Mouse (Mus musculus): ENCODE data around the gene Ankle1. TPM values are rescaled to one million over a fixed set of nuclear protein-coding genes. Genes with fewer than 3 reads are reported as not detected.

The Ankle1 gene
- polyA plus RNA-seq, 1 experiment from 2014 or later = 28.8 TPM

Other genes starting within 250 kb of the Ankle1 start
- 28.1 and 29.1 TPM in 2 replicates for gene Myo9b, start 133.3 kb upstream of the Ankle1 start, polyA plus RNA-seq (2016; fragmentation: Nextera tagmentation; extraction: Ambion mirVana)
- 131 and 132 TPM in 2 replicates for gene Haus8, start 133.1 kb upstream of the Ankle1 start, polyA plus RNA-seq (2016; fragmentation: Nextera tagmentation; extraction: Ambion mirVana)
- gene Use1, start 39.2 kb upstream of the Ankle1 start, polyA plus RNA-seq (2016; fragmentation: Nextera tagmentation; extraction: Ambion mirVana) = 68.6 and 69.9 TPM in 2 replicates
- 5.5 and 5.7 TPM in 2 replicates for gene Ocel1, start 34.7 kb upstream of the Ankle1 start, polyA plus RNA-seq (2016; fragmentation: Nextera tagmentation; extraction: Ambion mirVana)
- 63.6 and 64.3 TPM in 2 replicates for gene Nr2f6, start 24.1 kb upstream of the Ankle1 start, polyA plus RNA-seq (2016; fragmentation: Nextera tagmentation; extraction: Ambion mirVana)
- gene Ushbp1, start 10.2 kb upstream of the Ankle1 start, polyA plus RNA-seq (2016; fragmentation: Nextera tagmentation; extraction: Ambion mirVana) = 4.8 and 6.1 TPM in 2 replicates
- gene Babam1, start 9.1 kb upstream of the Ankle1 start, polyA plus RNA-seq (2016; fragmentation: Nextera tagmentation; extraction: Ambion mirVana) = 77.6 and 94.2 TPM in 2 replicates
- 35.4 and 36.7 TPM in 2 replicates for gene Abhd8, start 57.6 kb downstream of the Ankle1 start, polyA plus RNA-seq (2016; fragmentation: Nextera tagmentation; extraction: Ambion mirVana)
- gene Mrpl34, start 58.9 kb downstream of the Ankle1 start, polyA plus RNA-seq (2016; fragmentation: Nextera tagmentation; extraction: Ambion mirVana) = 172 and 175 TPM in 2 replicates
- 85.4 and 89.9 TPM in 2 replicates for gene Dda1, start 63.2 kb downstream of the Ankle1 start, polyA plus RNA-seq (2016; fragmentation: Nextera tagmentation; extraction: Ambion mirVana)
- 2.7 and 3.8 TPM in 2 replicates for gene Ano8, start 80.0 kb downstream of the Ankle1 start, polyA plus RNA-seq (2016; fragmentation: Nextera tagmentation; extraction: Ambion mirVana)
- gene Gtpbp3, start 82.1 kb downstream of the Ankle1 start, polyA plus RNA-seq (2016; fragmentation: Nextera tagmentation; extraction: Ambion mirVana) = 11.6 and 12.8 TPM in 2 replicates
- gene Plvap, start 105.7 kb downstream of the Ankle1 start, polyA plus RNA-seq (2016; fragmentation: Nextera tagmentation; extraction: Ambion mirVana) = 184 and 202 TPM in 2 replicates
- 0.83 and 1.4 TPM in 2 replicates for gene Ccdc194, start 119.7 kb downstream of the Ankle1 start, polyA plus RNA-seq (2016; fragmentation: Nextera tagmentation; extraction: Ambion mirVana)
- gene Bst2, start 131.4 kb downstream of the Ankle1 start, polyA plus RNA-seq (2016; fragmentation: Nextera tagmentation; extraction: Ambion mirVana) = 25.6 and 28.8 TPM in 2 replicates
- gene Mvb12a, start 136.9 kb downstream of the Ankle1 start, polyA plus RNA-seq (2016; fragmentation: Nextera tagmentation; extraction: Ambion mirVana) = 51.8 and 53.4 TPM in 2 replicates
- 0.28 and 0.58 TPM in 2 replicates for gene Tmem221, start 152.9 kb downstream of the Ankle1 start, polyA plus RNA-seq (2016; fragmentation: Nextera tagmentation; extraction: Ambion mirVana)
- gene Nxnl1, start 160.6 kb downstream of the Ankle1 start, polyA plus RNA-seq (2016; fragmentation: Nextera tagmentation; extraction: Ambion mirVana) = not detected in 2 replicates
- gene Slc27a1, start 162.9 kb downstream of the Ankle1 start, polyA plus RNA-seq (2016; fragmentation: Nextera tagmentation; extraction: Ambion mirVana) = 21.2 and 22.6 TPM in 2 replicates
- gene Pgls, start 186.2 kb downstream of the Ankle1 start, polyA plus RNA-seq (2016; fragmentation: Nextera tagmentation; extraction: Ambion mirVana) = 178 and 179 TPM in 2 replicates
- gene Fam129c, start 191.6 kb downstream of the Ankle1 start, polyA plus RNA-seq (2016; fragmentation: Nextera tagmentation; extraction: Ambion mirVana) = 2.2 and 2.4 TPM in 2 replicates
- 60.7 and 61.4 TPM in 2 replicates for gene Colgalt1, start 205.0 kb downstream of the Ankle1 start, polyA plus RNA-seq (2016; fragmentation: Nextera tagmentation; extraction: Ambion mirVana)